Mouse (Mus musculus): ENCODE data around the gene Iba57.

DNA sequence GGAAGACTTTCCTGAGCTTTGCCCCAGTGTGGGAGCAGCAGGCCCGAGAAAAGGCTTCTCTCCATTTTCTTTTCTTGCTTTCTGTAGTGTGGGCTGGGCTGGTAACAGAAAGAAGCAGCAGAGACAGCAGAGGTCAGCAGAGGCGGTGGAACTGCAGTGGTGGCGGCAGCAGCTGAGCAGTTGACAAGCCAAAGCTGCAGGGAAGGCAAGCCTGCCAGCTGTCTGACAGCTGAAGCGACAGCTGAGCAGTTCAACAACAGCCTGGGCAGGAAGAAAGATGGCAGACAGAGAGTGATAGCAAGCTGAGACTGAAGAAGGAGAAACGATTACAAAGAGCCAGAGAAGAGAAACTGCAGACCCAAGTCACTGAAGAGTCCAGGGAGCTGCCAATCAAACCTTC lies 2.1 kb downstream of the Iba57 start:
- TF ChIP-seq MAX (IDR thresholded peaks at IDR 0.05) = no peak
- TF ChIP-seq USF1 (IDR thresholded peaks at IDR 0.05; ENCODE audit: low read depth) = no peak
